Mouse (Mus musculus): Measurements from ENCODE around the gene Yaf2. TPM values are rescaled to one million over a fixed set of nuclear protein-coding genes. Genes with fewer than 3 reads are reported as not detected.

The Yaf2 gene
- polyA plus RNA-seq, 1 experiment = 12.9 TPM

DNA sequence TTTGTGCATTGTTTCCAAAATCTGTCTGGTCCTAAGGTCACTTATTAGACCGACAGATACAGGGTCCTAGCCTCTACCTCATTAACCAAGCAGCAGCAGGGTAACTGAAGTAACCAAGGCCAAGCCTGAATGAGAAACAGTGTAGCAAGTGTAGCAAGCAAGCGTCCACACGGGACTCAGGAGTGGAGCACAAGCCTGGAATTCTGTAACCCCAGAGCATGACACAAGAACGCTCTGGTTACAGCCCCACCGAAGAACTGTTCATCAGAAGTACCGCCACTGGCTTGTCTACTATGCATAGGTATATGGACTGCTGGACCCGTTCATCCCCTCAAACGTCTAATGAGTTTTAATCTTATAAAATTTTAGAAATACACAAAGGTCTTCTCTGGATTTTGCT lies 69.3 kb downstream of the Yaf2 start:
- H3K36me3 ChIP-seq (ENCODE audit: control insufficient read depth, insufficient read depth, low read length) = no peaks in the 10 kb centered on the region
- no peaks in the 10 kb centered on the region for H3K27me3 ChIP-seq (ENCODE audit: control insufficient read depth, insufficient read depth, low read length)
- 90% methylated on average over 8 of the region's 8 CpGs for WGBS
- H3K4me1 ChIP-seq (ENCODE audit: control insufficient read depth, insufficient read depth, insufficient read length) = peaks cover 11% of the 10 kb centered on the region
- no peak for DNase-seq (ENCODE audit: low read depth in 1 of 2, low spot score in 2 of 2)
- TF ChIP-seq POLR2A (IDR thresholded peaks at IDR 0.05; ENCODE audit: low read depth, low read length) (no peak), CTCF (IDR thresholded peaks at IDR 0.05; ENCODE audit: extremely low read depth, insufficient read depth, insufficient read length, insufficient replicate concordance) (no peak)
- H3K4me3 ChIP-seq (ENCODE audit: extremely low read depth, insufficient read depth, insufficient read length) = no peak overlapping the region
- 0 out of 2 replicates have a peak overlapping the region, but pooled peaks have one; percentile 40 for H3K27ac ChIP-seq (ENCODE audit: insufficient read depth, low read length)

GRCm38 (mm10) chr15:93266361-93266760 lies 70.4 kb downstream of the Yaf2 start:
- no peak overlapping the region for H3K4me3 ChIP-seq (ENCODE audit: extremely low read depth, insufficient read depth, insufficient read length)
- H3K36me3 ChIP-seq (ENCODE audit: control insufficient read depth, insufficient read depth, low read length) = peaks cover 2% of the 10 kb centered on the region; the same call in 1 of the 2 replicates
- TF ChIP-seq POLR2A (IDR thresholded peaks at IDR 0.05; ENCODE audit: low read depth, low read length) (no peak), CTCF (IDR thresholded peaks at IDR 0.05; ENCODE audit: extremely low read depth, insufficient read depth, insufficient read length, insufficient replicate concordance) (no peak)
- H3K27me3 ChIP-seq (ENCODE audit: control insufficient read depth, insufficient read depth, low read length) = no peaks in the 10 kb centered on the region
- H3K4me1 ChIP-seq (ENCODE audit: control insufficient read depth, insufficient read depth, insufficient read length) = peaks cover 10% of the 10 kb centered on the region
- no peak for DNase-seq (ENCODE audit: low read depth in 1 of 2, low spot score in 2 of 2)
- H3K27ac ChIP-seq (ENCODE audit: insufficient read depth, low read length) = no peak overlapping the region
- WGBS = 95% methylated on average over 16 of the region's 16 CpGs

- Histone ChIP-seq H3K4me1 (ENCODE audit: control insufficient read depth, insufficient read depth, insufficient read length) (peaks cover 10% of the 10 kb centered on the region), H3K27me3 (ENCODE audit: control insufficient read depth, insufficient read depth, low read length) (no peaks in the 10 kb centered on the region), H3K27ac (ENCODE audit: insufficient read depth, low read length) (no peak overlapping the region), H3K4me3 (ENCODE audit: extremely low read depth, insufficient read depth, insufficient read length) (no peak overlapping the region), H3K36me3 (ENCODE audit: control insufficient read depth, insufficient read depth, low read length) (peaks cover 4% of the 10 kb centered on the region; the same call in 1 of the 2 replicates)
- DNase-seq (ENCODE audit: low read depth in 1 of 2, low spot score in 2 of 2) = peak in 1 of 2 experiments; percentile 60
- no peak for TF ChIP-seq CTCF (IDR thresholded peaks at IDR 0.05; ENCODE audit: extremely low read depth, insufficient read depth, insufficient read length, insufficient replicate concordance)
- no peak for TF ChIP-seq POLR2A (IDR thresholded peaks at IDR 0.05; ENCODE audit: low read depth, low read length)
- 86% methylated on average over 2 of the region's 2 CpGs for WGBS
These were observed 71.0 kb downstream of the Yaf2 start for GRCm38 (mm10) chr15:93265728-93266127.

- Histone ChIP-seq H3K36me3 (ENCODE audit: control insufficient read depth, insufficient read depth, low read length) (peaks cover 4% of the 10 kb centered on the region; the same call in 1 of the 2 replicates), H3K4me3 (ENCODE audit: extremely low read depth, insufficient read depth, insufficient read length) (no peak overlapping the region), H3K27me3 (ENCODE audit: control insufficient read depth, insufficient read depth, low read length) (no peaks in the 10 kb centered on the region), H3K4me1 (ENCODE audit: control insufficient read depth, insufficient read depth, insufficient read length) (peaks cover 6% of the 10 kb centered on the region), H3K27ac (ENCODE audit: insufficient read depth, low read length) (no peak overlapping the region)
- no peak for DNase-seq (ENCODE audit: low read depth in 1 of 2, low spot score in 2 of 2)
- 93% methylated on average over 3 of the region's 3 CpGs for WGBS
- no peak for TF ChIP-seq POLR2A (IDR thresholded peaks at IDR 0.05; ENCODE audit: low read depth, low read length)
- TF ChIP-seq CTCF (IDR thresholded peaks at IDR 0.05; ENCODE audit: extremely low read depth, insufficient read depth, insufficient read length, insufficient replicate concordance) = no peak
These were observed 71.5 kb downstream of the Yaf2 start for GRCm38 (mm10) chr15:93265231-93265630.

GRCm38 (mm10) chr15:93264221-93264620 lies 72.5 kb downstream of the Yaf2 start:
- Histone ChIP-seq H3K36me3 (ENCODE audit: control insufficient read depth, insufficient read depth, low read length) (peaks cover 5% of the 10 kb centered on the region; the same call in 1 of the 2 replicates), H3K4me3 (ENCODE audit: extremely low read depth, insufficient read depth, insufficient read length) (no peak overlapping the region), H3K27me3 (ENCODE audit: control insufficient read depth, insufficient read depth, low read length) (no peaks in the 10 kb centered on the region), H3K27ac (ENCODE audit: insufficient read depth, low read length) (no peak overlapping the region), H3K4me1 (ENCODE audit: control insufficient read depth, insufficient read depth, insufficient read length) (peaks cover 6% of the 10 kb centered on the region)
- TF ChIP-seq CTCF (IDR thresholded peaks at IDR 0.05; ENCODE audit: extremely low read depth, insufficient read depth, insufficient read length, insufficient replicate concordance) (no peak), POLR2A (IDR thresholded peaks at IDR 0.05; ENCODE audit: low read depth, low read length) (no peak)
- no peak for DNase-seq (ENCODE audit: low read depth in 1 of 2, low spot score in 2 of 2)
- WGBS = 88% methylated on average over 3 of the region's 3 CpGs

DNA sequence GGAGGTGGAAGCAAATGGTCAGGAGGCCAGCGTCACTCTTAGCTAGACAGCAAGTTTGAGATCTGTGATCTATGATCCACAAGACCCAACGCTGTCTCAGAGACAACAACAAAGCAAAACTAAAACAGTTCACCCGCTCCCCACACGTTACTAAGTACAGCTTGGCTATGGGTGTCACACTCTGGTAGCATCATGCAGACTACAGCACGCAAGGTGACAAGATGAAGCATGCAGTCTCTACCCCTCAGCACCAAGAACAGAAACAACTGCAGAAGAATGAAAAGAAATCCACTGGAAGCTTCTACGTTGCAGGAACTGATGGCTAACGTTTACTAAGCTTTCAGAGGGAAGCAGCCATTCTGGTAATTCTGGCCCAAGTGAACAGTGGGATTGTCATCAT lies 73.2 kb downstream of the Yaf2 start:
- Histone ChIP-seq H3K27ac (ENCODE audit: insufficient read depth, low read length) (no peak overlapping the region), H3K36me3 (ENCODE audit: control insufficient read depth, insufficient read depth, low read length) (peaks cover 5% of the 10 kb centered on the region; the same call in 1 of the 2 replicates), H3K4me1 (ENCODE audit: control insufficient read depth, insufficient read depth, insufficient read length) (peaks cover 6% of the 10 kb centered on the region), H3K4me3 (ENCODE audit: extremely low read depth, insufficient read depth, insufficient read length) (no peak overlapping the region), H3K27me3 (ENCODE audit: control insufficient read depth, insufficient read depth, low read length) (no peaks in the 10 kb centered on the region)
- TF ChIP-seq CTCF (IDR thresholded peaks at IDR 0.05; ENCODE audit: extremely low read depth, insufficient read depth, insufficient read length, insufficient replicate concordance) (no peak), POLR2A (IDR thresholded peaks at IDR 0.05; ENCODE audit: low read depth, low read length) (no peak)
- DNase-seq (ENCODE audit: low read depth in 1 of 2, low spot score in 2 of 2) = no peak
- 94% methylated on average over 7 of the region's 7 CpGs for WGBS

DNA sequence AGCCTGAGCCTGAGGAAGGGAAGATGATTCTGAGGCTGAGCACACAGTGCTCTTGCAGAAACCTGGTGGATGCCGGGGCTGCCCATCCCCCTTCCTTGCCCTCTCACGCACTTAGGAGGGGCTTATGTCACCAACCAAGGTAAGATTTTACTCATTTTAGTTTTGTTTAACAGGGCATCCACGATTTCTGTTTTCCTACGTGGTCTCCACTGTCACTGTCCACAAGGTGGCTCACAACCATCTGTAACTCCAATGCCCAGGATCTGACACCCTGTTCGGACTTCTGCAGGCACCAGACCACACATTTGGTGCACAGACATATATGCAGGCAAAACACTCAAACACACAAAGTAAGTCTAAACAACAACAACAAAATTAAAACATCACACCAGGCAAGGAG lies 73.9 kb downstream of the Yaf2 start:
- no peak for DNase-seq (ENCODE audit: low read depth in 1 of 2, low spot score in 2 of 2)
- no peaks in the 10 kb centered on the region for H3K27me3 ChIP-seq (ENCODE audit: control insufficient read depth, insufficient read depth, low read length)
- H3K27ac ChIP-seq (ENCODE audit: insufficient read depth, low read length) = no peak overlapping the region
- H3K4me1 ChIP-seq (ENCODE audit: control insufficient read depth, insufficient read depth, insufficient read length) = peaks cover 6% of the 10 kb centered on the region
- H3K4me3 ChIP-seq (ENCODE audit: extremely low read depth, insufficient read depth, insufficient read length) = no peak overlapping the region
- TF ChIP-seq POLR2A (IDR thresholded peaks at IDR 0.05; ENCODE audit: low read depth, low read length) (no peak), CTCF (IDR thresholded peaks at IDR 0.05; ENCODE audit: extremely low read depth, insufficient read depth, insufficient read length, insufficient replicate concordance) (no peak)
- peaks cover 10% of the 10 kb centered on the region for H3K36me3 ChIP-seq (ENCODE audit: control insufficient read depth, insufficient read depth, low read length)
- 68% methylated on average over 5 of the region's 5 CpGs for WGBS

Data from spleen, adult 2 months (tissue).